In genomic region chr12:72682511-72683282, GRCm38 (mm10) we compare ENCODE assay signal across 17 mouse cellular contexts. TPM values are rescaled to one million over a fixed set of nuclear protein-coding genes. Genes with fewer than 3 reads are reported as not detected.
A peak's percentile ranks its signal among the peaks of the same experiment; 100 is the strongest.
DNase-seq lines count a peak whose midpoint lies in the region; ATAC-seq lines count a peak whose summit lies in the region.
"Had no signal": no experiment of that assay in that cellular context is flagged by ENCODE, and none has a peak within 500 bp of the region (broad histone marks: within the 10 kb centered on the region; RNA-seq: fewer than 3 reads in every experiment).

No protein-coding gene starts in this region.

- H3K27ac ChIP-seq in liver, embryonic 11.5 days (ENCODE audit: low read depth, low read length): no peak overlapping the region
- peak overlapping the region; percentile 10 to 46; a peak in 1 of 4 replicates for H3K27ac ChIP-seq in heart, embryonic 14.5 days (replicated peaks in 1 of 2; ENCODE audit: control insufficient read depth in 1 of 2, insufficient read depth in 1 of 2, low read depth in 2 of 2, low read length in 2 of 2)
- H3K27ac ChIP-seq in liver, embryonic 15.5 days (replicated peaks): peak overlapping the region; percentile 51; the same call in 1 of the 2 replicates
- H3K27ac ChIP-seq: embryonic facial prominence, embryonic 13.5 days; forebrain, embryonic 10.5 days; kidney, embryonic 15.5 days had no signal

- no peaks in the 10 kb centered on the region for H3K27me3 ChIP-seq in liver, embryonic 11.5 days (replicated peaks; ENCODE audit: control insufficient read depth, insufficient read depth, low read length)
- H3K27me3 ChIP-seq in heart, embryonic 14.5 days (ENCODE audit: control insufficient read depth, insufficient read depth, low read length): no peaks in the 10 kb centered on the region
- H3K27me3 ChIP-seq in liver, embryonic 15.5 days: no peaks in the 10 kb centered on the region
- H3K27me3 ChIP-seq: CH12.LX; embryonic facial prominence, embryonic 13.5 days; kidney, embryonic 15.5 days had no signal

- 47% methylated on average over 8 of the region's 8 CpGs for WGBS in liver, embryonic 11.5 days
- WGBS in heart, embryonic 14.5 days: 21% methylated on average over 8 of the region's 8 CpGs
- 29% methylated on average over 8 of the region's 8 CpGs for WGBS in liver, embryonic 15.5 days (ENCODE audit: insufficient replicate concordance)

- DNase-seq in liver, embryonic 11.5 days (ENCODE audit: low spot score): no peak
- no peak for DNase-seq in liver
- DNase-seq in testis, postnatal 14 days (ENCODE audit: low spot score): peak; percentile 58
- DNase-seq in lung, postnatal 25 days (ENCODE audit: low spot score): no peak
- no peak for DNase-seq in left cerebral cortex, adult 11 months (ENCODE audit: low spot score)
- DNase-seq: adrenal gland, postnatal 10 days; cerebellum, postnatal 25 days; lung, adult 18-20 months; right cerebral cortex, postnatal 25 days had no signal

- peak overlapping the region; percentile 37; the same call in 1 of the 2 replicates for H3K4me2 ChIP-seq in liver, embryonic 11.5 days
- H3K4me2 ChIP-seq in heart, embryonic 14.5 days (ENCODE audit: low read length): no peak overlapping the region
- H3K4me2 ChIP-seq in liver, embryonic 15.5 days: peak overlapping the region; percentile 42
- H3K4me2 ChIP-seq: embryonic facial prominence, embryonic 13.5 days; kidney, embryonic 15.5 days had no signal

- H3K9ac ChIP-seq in liver, embryonic 11.5 days (ENCODE audit: low read depth, low read length): no peak overlapping the region
- no peak overlapping the region for H3K9ac ChIP-seq in heart, embryonic 14.5 days (ENCODE audit: low read length)
- H3K9ac ChIP-seq in liver, embryonic 15.5 days: no peak overlapping the region
- H3K9ac ChIP-seq: embryonic facial prominence, embryonic 13.5 days; kidney, embryonic 15.5 days had no signal

- H3K4me1 ChIP-seq in liver, embryonic 11.5 days (replicated peaks; ENCODE audit: control insufficient read depth, insufficient read depth, low read length): 0 out of 2 replicates have a peak, but pooled peaks cover 4% of the 10 kb centered on the region
- H3K4me1 ChIP-seq in heart, embryonic 14.5 days (ENCODE audit: control insufficient read depth in 2 of 2, insufficient read depth in 2 of 2, low read length in 2 of 2): peaks cover 7 to 8% of the 10 kb centered on the region in 2 experiments; a peak in 3 of 4 replicates
- H3K4me1 ChIP-seq in liver, embryonic 15.5 days (replicated peaks): peaks cover 19% of the 10 kb centered on the region
- H3K4me1 ChIP-seq: embryonic facial prominence, embryonic 13.5 days; kidney, embryonic 15.5 days had no signal

- no peaks in the 10 kb centered on the region for H3K9me3 ChIP-seq in liver, embryonic 11.5 days (ENCODE audit: control insufficient read depth, low read length)
- H3K9me3 ChIP-seq in heart, embryonic 14.5 days (ENCODE audit: control insufficient read depth, low read length): no peaks in the 10 kb centered on the region
- H3K9me3 ChIP-seq in liver, embryonic 15.5 days (replicated peaks): no peaks in the 10 kb centered on the region
- H3K9me3 ChIP-seq: embryonic facial prominence, embryonic 13.5 days; forebrain, embryonic 10.5 days; kidney, embryonic 15.5 days had no signal

- H3K4me3 ChIP-seq in liver, embryonic 11.5 days (ENCODE audit: low read depth, low read length): no peak overlapping the region
- no peak overlapping the region for H3K4me3 ChIP-seq in heart, embryonic 14.5 days (ENCODE audit: control insufficient read depth in 1 of 2, insufficient read depth in 1 of 2, low read depth in 1 of 2, low read length in 2 of 2)
- no peak overlapping the region for H3K4me3 ChIP-seq in liver, embryonic 15.5 days (replicated peaks)
- H3K4me3 ChIP-seq: embryonic facial prominence, embryonic 13.5 days; forebrain, embryonic 10.5 days; kidney, embryonic 15.5 days had no signal

- no peaks in the 10 kb centered on the region for H3K36me3 ChIP-seq in liver, embryonic 11.5 days (ENCODE audit: control insufficient read depth, insufficient read depth, low read length)
- no peaks in the 10 kb centered on the region for H3K36me3 ChIP-seq in heart, embryonic 14.5 days (ENCODE audit: control insufficient read depth, insufficient read depth, low read length)
- H3K36me3 ChIP-seq in liver, embryonic 15.5 days (replicated peaks): no peaks in the 10 kb centered on the region
- H3K36me3 ChIP-seq: embryonic facial prominence, embryonic 13.5 days; forebrain, embryonic 10.5 days; kidney, embryonic 15.5 days had no signal

- ATAC-seq in liver, embryonic 11.5 days (replicated peaks; ENCODE audit: low FRiP score): peak; percentile 86
- ATAC-seq in heart, embryonic 14.5 days (ENCODE audit: insufficient number of reproducible peaks, insufficient read depth, low FRiP score, low read depth): no peak
- ATAC-seq in liver, embryonic 15.5 days (ENCODE audit: insufficient read depth): peak; percentile 85
- ATAC-seq: inflammation-experienced regulatory T-cells, adult 6 months had no signal

RNA-seq across cellular contexts. Expression of gene Dhrs7, which starts 18.0 kb away (rescaled TPM):
- polyA plus RNA-seq in liver, embryonic 11.5 days (2014; fragmentation: Nextera tagmentation; extraction: Ambion mirVana): 12.6 and 13.7 TPM in 2 replicates
- polyA plus RNA-seq in heart, embryonic 14.5 days (2014; fragmentation: Nextera tagmentation; extraction: Ambion mirVana): 87.0 and 96.1 TPM in 2 replicates
- polyA plus RNA-seq in liver, embryonic 15.5 days (2015; fragmentation: Nextera tagmentation; extraction: Ambion mirVana): 34.7 and 48.8 TPM in 2 replicates

RNA-seq across cellular contexts. Expression of gene Gm4756, which starts 33.2 kb away (rescaled TPM):
- not detected in 2 replicates for polyA plus RNA-seq in liver, embryonic 11.5 days (2014; fragmentation: Nextera tagmentation; extraction: Ambion mirVana)
- polyA plus RNA-seq in heart, embryonic 14.5 days (2014; fragmentation: Nextera tagmentation; extraction: Ambion mirVana): not detected in 2 replicates
- polyA plus RNA-seq in liver, embryonic 15.5 days (2015; fragmentation: Nextera tagmentation; extraction: Ambion mirVana): 0.05 TPM in 1 of 2 replicates, not detected in the other
- polyA plus RNA-seq: embryonic facial prominence, embryonic 13.5 days; forebrain, embryonic 10.5 days; gonadal fat pad, adult 2 months; kidney, embryonic 15.5 days had no signal
